Mouse (Mus musculus) stomach, postnatal 0 days (tissue): ENCODE measurements at regions not wholly inside any gene's neighbourhood (a gene's known extent, or its start where the extent isn't known, plus 50 kb on each side); places are given as distances from the start of the nearest gene placed in this dataset.

Source experiments
- ATAC-seq: fragments of 200-750 bp; cut with Nextera tagmentation; 2 replicates; pipeline ENCODE4 v1.8.0; 2017; ENCODE audit not compliant: low FRiP score, low TSS enrichment
- DNase-seq: peaks from one replicate; pipeline ENCODE4 v3.0.0-alpha.2; 2016; ENCODE audit warnings: low spot score
- H3K27ac ChIP-seq: fragments of 300-500 bp; sonication (generic); replicated peaks from 2 replicates; pipeline ENCODE4 v1.5.1; 2014; ENCODE audit warnings: mild to moderate bottlenecking, control low read depth
- H3K27me3 ChIP-seq: fragments of 300-500 bp; sonication (generic); 2 replicates; pipeline ENCODE4 v1.6.1; 2014; ENCODE audit warnings: low read length; ENCODE audit not compliant: control insufficient read depth, insufficient read depth
- H3K36me3 ChIP-seq: fragments of 300-500 bp; sonication (generic); 2 replicates; pipeline ENCODE4 v1.6.1; 2014; ENCODE audit warnings: low read length, mixed read lengths; ENCODE audit not compliant: control insufficient read depth, insufficient read depth
- H3K4me1 ChIP-seq: fragments of 300-500 bp; sonication (generic); replicated peaks from 2 replicates; pipeline ENCODE4 v1.6.1; 2014; ENCODE audit warnings: antibody characterized with exemption; ENCODE audit not compliant: control insufficient read depth, insufficient read depth
- H3K4me2 ChIP-seq: fragments of 300-500 bp; sonication (generic); replicated peaks from 2 replicates; pipeline ENCODE4 v1.6.1; 2014; ENCODE audit warnings: low read depth, mild to moderate bottlenecking, control low read depth, moderate library complexity
- H3K4me3 ChIP-seq: fragments of 300-500 bp; sonication (generic); 2 replicates; pipeline ENCODE4 v1.5.1; 2014; ENCODE audit warnings: low read depth, low read length, control low read depth
- H3K9ac ChIP-seq: fragments of 300-500 bp; sonication (generic); 2 replicates; pipeline ENCODE4 v1.6.1; 2014; ENCODE audit warnings: mild to moderate bottlenecking, low read length, control low read depth, mixed read lengths
- H3K9me3 ChIP-seq: fragments of 300-500 bp; sonication (generic); 2 replicates; pipeline ENCODE4 v1.6.1; 2016; ENCODE audit warnings: low read length; ENCODE audit not compliant: control insufficient read depth
- CTCF ChIP-seq: IDR thresholded peaks from 2 replicates; pipeline ENCODE4 v1.5.1; 2016; ENCODE audit warnings: antibody characterized with exemption, low read depth, mild to moderate bottlenecking, moderate library complexity
- EP300 ChIP-seq: optimal IDR thresholded peaks from 2 replicates; pipeline ENCODE3; 2016; ENCODE audit warnings: antibody characterized with exemption
- WGBS: fragments of 180-500 bp; shearing (Covaris S2); extraction: QIAGEN DNeasy Blood & Tissue Kit; methylation state at CpG from one replicate; pipeline ENCODE4 v1.1.7; 2014; 5-methylcytosine and 5-hydroxymethylcytosine counted together

DNA sequence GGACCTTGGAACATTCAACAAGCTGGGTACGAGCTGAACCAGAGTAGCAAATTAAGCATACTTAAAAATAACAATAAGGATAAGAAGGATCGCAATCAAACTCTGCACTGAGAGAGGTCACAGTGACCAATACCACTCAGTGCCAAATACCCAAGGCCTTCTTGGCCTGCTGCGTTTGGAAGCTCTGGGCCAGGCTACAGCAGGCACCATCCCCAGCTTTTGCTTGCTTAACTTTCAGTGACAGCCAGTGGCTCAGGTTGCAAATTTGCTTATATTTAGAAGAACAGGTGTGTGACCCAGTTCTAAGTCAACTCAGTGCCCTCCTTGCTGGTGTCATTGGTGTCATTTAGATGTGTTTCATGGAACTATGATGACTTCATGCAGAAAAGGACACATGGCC, 335.7 kb upstream of the Gm9747 start:
- H3K27me3 ChIP-seq, result no peaks in the 10 kb centered on the region
- no peak overlapping the region for H3K4me3 ChIP-seq
- H3K36me3 ChIP-seq, result no peaks in the 10 kb centered on the region
- no peak overlapping the region for H3K4me2 ChIP-seq
- ATAC-seq, result no peak
- H3K27ac ChIP-seq, result no peak overlapping the region
- H3K4me1 ChIP-seq, result no peaks in the 10 kb centered on the region
- no peaks in the 10 kb centered on the region for H3K9me3 ChIP-seq
- TF ChIP-seq EP300 (no peak), CTCF (no peak)
- H3K9ac ChIP-seq, result no peak overlapping the region
- DNase-seq, result no peak
- whole genome bisulfite sequencing, result 77% methylated on average over 3 of the region's 3 CpGs

DNA sequence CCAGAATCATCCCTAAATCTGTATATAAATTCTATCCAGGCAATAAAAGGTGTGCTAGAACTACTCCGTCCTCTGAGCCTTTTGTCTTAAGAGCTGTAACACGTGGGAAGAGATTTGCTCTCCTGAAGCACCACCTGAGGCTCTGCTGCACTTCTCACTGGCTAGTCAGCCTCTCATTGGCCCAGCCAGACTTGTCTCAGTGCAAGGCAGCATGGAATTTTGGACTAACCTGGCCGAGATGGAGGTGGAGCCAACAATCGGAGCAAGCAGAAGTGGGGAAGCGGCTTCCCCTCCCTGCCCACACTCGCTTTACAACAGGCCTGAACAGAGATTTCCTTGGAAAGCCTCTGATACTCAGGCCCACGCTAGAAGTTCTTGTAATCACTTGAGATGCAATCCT, 332.1 kb upstream of the Gm9747 start:
- H3K27me3 ChIP-seq, result no peaks in the 10 kb centered on the region
- H3K4me2 ChIP-seq, result no peak overlapping the region
- H3K9me3 ChIP-seq, result no peaks in the 10 kb centered on the region
- no peaks in the 10 kb centered on the region for H3K4me1 ChIP-seq
- DNase-seq (no peak), ATAC-seq (no peak)
- no peak for TF ChIP-seq EP300
- TF ChIP-seq CTCF, result no peak
- no peak overlapping the region for H3K9ac ChIP-seq
- WGBS, result 49% methylated on average over 7 of the region's 7 CpGs
- H3K4me3 ChIP-seq, result no peak overlapping the region
- no peaks in the 10 kb centered on the region for H3K36me3 ChIP-seq
- no peak overlapping the region for H3K27ac ChIP-seq

DNA sequence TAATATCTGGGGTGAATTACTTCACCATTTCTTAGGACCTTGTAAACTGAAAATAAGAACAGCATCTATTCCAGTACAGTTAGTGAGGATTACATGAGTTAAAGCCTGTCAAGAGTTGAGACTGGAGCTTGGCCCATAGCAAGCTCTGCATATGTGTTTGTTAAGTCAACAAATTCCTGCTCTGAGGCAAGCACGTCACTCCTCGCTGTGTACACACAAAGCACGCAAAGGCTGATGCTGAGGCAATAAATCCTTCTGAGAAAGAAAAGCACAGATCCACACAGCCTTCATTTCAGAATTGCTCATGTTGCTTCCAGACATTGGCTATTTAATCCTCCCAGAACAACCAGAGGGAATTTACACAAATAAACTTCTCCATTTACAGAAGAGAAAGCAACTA, 328.9 kb upstream of the Gm9747 start:
- H3K4me2 ChIP-seq, result no peak overlapping the region
- H3K4me3 ChIP-seq, result no peak overlapping the region
- ATAC-seq, result peak; percentile 93
- 23% methylated on average over 3 of the region's 3 CpGs for WGBS
- peak; percentile 58 for DNase-seq
- H3K9me3 ChIP-seq, result no peaks in the 10 kb centered on the region
- H3K4me1 ChIP-seq, result no peaks in the 10 kb centered on the region
- H3K36me3 ChIP-seq, result no peaks in the 10 kb centered on the region
- no peaks in the 10 kb centered on the region for H3K27me3 ChIP-seq
- no peak overlapping the region for H3K27ac ChIP-seq
- TF ChIP-seq CTCF, result no peak
- TF ChIP-seq EP300, result no peak
- no peak overlapping the region for H3K9ac ChIP-seq

DNA sequence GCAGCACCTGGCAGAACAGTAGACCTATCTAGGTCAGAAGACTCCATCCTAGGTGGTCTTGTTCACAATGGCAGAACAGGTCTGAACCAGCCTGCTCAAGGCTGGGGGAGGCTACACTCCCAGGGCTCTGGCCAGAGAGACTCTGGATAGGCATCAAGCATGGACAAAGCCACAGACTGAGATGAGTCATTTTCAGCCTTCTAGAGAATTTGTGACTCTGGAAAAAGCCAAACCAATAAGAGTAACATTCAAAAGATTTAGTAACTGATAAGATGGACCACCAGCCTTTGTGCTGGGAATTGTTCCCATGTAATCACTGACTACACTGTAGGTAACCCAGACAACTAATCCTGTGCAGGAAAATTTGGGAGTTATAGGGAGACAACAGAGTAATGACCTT, 320.3 kb upstream of the Gm9747 start:
- ATAC-seq (no peak), DNase-seq (no peak)
- TF ChIP-seq EP300 (no peak), CTCF (no peak)
- Histone ChIP-seq H3K4me3 (no peak overlapping the region), H3K9me3 (no peaks in the 10 kb centered on the region), H3K27me3 (no peaks in the 10 kb centered on the region), H3K27ac (no peak overlapping the region), H3K9ac (no peak overlapping the region), H3K4me1 (no peaks in the 10 kb centered on the region), H3K36me3 (no peaks in the 10 kb centered on the region), H3K4me2 (no peak overlapping the region)

DNA sequence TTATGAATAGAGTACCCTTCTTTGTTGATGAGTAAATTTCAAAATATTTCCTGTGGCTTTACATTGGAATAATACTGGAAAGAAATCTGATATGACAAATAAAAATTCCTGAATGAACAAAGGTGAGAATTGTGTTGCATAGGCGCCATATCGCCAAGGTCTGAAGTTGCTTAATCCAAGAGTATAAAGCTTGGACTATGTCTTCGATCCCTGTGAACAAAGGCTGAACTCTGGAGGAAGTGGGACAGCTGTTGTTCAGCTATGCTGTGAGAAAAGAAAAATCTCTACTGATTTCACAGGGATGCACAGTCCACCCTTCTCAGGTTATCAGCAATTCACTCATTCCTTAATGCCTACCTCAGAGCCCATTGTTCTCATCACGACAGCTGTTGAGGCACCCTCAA, 319.3 kb upstream of the Gm9747 start:
- Histone ChIP-seq H3K4me3 (no peak overlapping the region), H3K4me1 (no peaks in the 10 kb centered on the region), H3K4me2 (no peak overlapping the region), H3K27me3 (no peaks in the 10 kb centered on the region), H3K36me3 (no peaks in the 10 kb centered on the region), H3K27ac (no peak overlapping the region), H3K9ac (no peak overlapping the region), H3K9me3 (no peaks in the 10 kb centered on the region)
- WGBS, result 58% methylated on average over 4 of the region's 4 CpGs
- ATAC-seq (no peak), DNase-seq (no peak)
- no peak for TF ChIP-seq CTCF

DNA sequence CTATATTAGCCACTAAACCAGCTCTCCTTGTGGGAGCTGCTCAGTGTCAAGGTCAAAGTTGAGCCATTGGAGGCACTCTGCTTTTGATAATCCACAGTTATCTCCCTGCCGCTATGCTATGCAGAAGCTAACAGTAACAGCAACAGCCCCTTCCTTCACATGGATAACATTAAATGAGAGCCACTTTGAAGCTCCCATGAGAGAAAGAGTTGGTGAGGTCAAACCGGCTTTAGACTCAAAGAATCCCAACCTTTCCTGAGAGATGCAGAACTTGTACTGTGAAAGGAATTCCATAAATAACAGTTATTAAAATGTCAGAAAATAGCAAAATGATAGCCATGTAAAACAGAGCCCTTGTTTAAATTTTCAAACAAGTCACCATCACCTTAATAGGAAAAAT, 316.1 kb upstream of the Gm9747 start:
- no peak for DNase-seq
- TF ChIP-seq EP300, result no peak

More for the DNA sequence above, 316.1 kb upstream of the Gm9747 start:
- ATAC-seq, result no peak
- Histone ChIP-seq H3K4me3 (no peak overlapping the region), H3K9me3 (no peaks in the 10 kb centered on the region), H3K36me3 (no peaks in the 10 kb centered on the region), H3K27ac (no peak overlapping the region), H3K4me1 (no peaks in the 10 kb centered on the region), H3K4me2 (no peak overlapping the region), H3K9ac (no peak overlapping the region), H3K27me3 (no peaks in the 10 kb centered on the region)
- WGBS, result 71% methylated on average over 2 of the region's 2 CpGs
